In genomic region chr14:31205244-31205561, GRCm38 (mm10) we compare ENCODE assay signal across 8 mouse cellular contexts. TPM values are rescaled to one million over a fixed set of nuclear protein-coding genes. Genes with fewer than 3 reads are reported as not detected.
DNase-seq lines count a peak whose midpoint lies in the region; ATAC-seq and TF ChIP-seq lines count a peak whose summit lies in the region.

No protein-coding gene starts in this region.

- peak overlapping the region; percentile 90 for H3K9ac ChIP-seq in neural tube, embryonic 11.5 days (ENCODE audit: low read length)
- H3K9ac ChIP-seq in neural tube, embryonic 14.5 days (replicated peaks; ENCODE audit: low read depth, low read length), result peak overlapping the region; percentile 88

- peak overlapping the region; percentile 83 for H3K4me3 ChIP-seq in cerebellum, adult 2 months (replicated peaks; ENCODE audit: insufficient read depth, low read depth, low read length)
- peak overlapping the region; percentile 87 for H3K4me3 ChIP-seq in neural tube, embryonic 11.5 days (ENCODE audit: low read depth, low read length)
- H3K4me3 ChIP-seq in neural tube, embryonic 14.5 days (ENCODE audit: low read depth, low read length), result peak overlapping the region; percentile 75

- no peaks in the 10 kb centered on the region for H3K9me3 ChIP-seq in neural tube, embryonic 11.5 days (ENCODE audit: control insufficient read depth, low read length)
- no peaks in the 10 kb centered on the region for H3K9me3 ChIP-seq in neural tube, embryonic 14.5 days (ENCODE audit: control insufficient read depth, low read length)

- no peak for TF ChIP-seq POLR2A in cerebellum, adult 2 months (IDR thresholded peaks at IDR 0.05; ENCODE audit: borderline replicate concordance, insufficient read depth, low read length)

- no peak for TF ChIP-seq CTCF in cerebellum, adult 2 months (IDR thresholded peaks at IDR 0.05; ENCODE audit: borderline replicate concordance, insufficient read depth, low read depth, low read length)

- no peaks in the 10 kb centered on the region for H3K27me3 ChIP-seq in cerebellum, adult 2 months (ENCODE audit: control insufficient read depth, insufficient read depth, low read length)
- no peaks in the 10 kb centered on the region for H3K27me3 ChIP-seq in neural tube, embryonic 11.5 days (ENCODE audit: control insufficient read depth, insufficient read depth, low read length)
- H3K27me3 ChIP-seq in neural tube, embryonic 14.5 days (ENCODE audit: control insufficient read depth, insufficient read depth, low read length), result no peaks in the 10 kb centered on the region

- peak overlapping the region; percentile 95 for H3K4me2 ChIP-seq in neural tube, embryonic 11.5 days (ENCODE audit: low read depth)
- peak overlapping the region; percentile 98 for H3K4me2 ChIP-seq in neural tube, embryonic 14.5 days (ENCODE audit: low read depth, low read length)

- H3K36me3 ChIP-seq in neural tube, embryonic 11.5 days (ENCODE audit: control insufficient read depth, insufficient read depth, low read length), result peaks cover 14% of the 10 kb centered on the region
- peaks cover 38% of the 10 kb centered on the region for H3K36me3 ChIP-seq in neural tube, embryonic 14.5 days (ENCODE audit: control insufficient read depth, insufficient read depth, low read length)

- DNase-seq in cerebellum, adult 2 months, result peak in 1 of 2 experiments; percentile 47
- DNase-seq in cerebellum, adult 9-10 months, result no peak
- DNase-seq in neural tube, embryonic 11.5 days (ENCODE audit: low spot score), result peak; percentile 27
- no peak for DNase-seq in neural tube, embryonic 10.5 days (ENCODE audit: extremely low spot score, low spot score)
- DNase-seq in induced T-regulatory cell, adult 2 months (ENCODE audit: low read depth), result peak; percentile 28
- DNase-seq in c-Kit-positive CD71-positive TER-119-positive erythroid progenitor cells, embryonic 14.5 days (ENCODE audit: low spot score), result no peak
- no peak for DNase-seq in gastrocnemius, adult 8-10 months (ENCODE audit: low spot score in 2 of 2)

- ATAC-seq in neural tube, embryonic 11.5 days (ENCODE audit: insufficient read depth, low FRiP score, low TSS enrichment), result no peak
- ATAC-seq in neural tube, embryonic 14.5 days (ENCODE audit: low read depth), result no peak

- peak overlapping the region; percentile 60; the same call in 1 of the 2 replicates for H3K27ac ChIP-seq in cerebellum, adult 2 months (ENCODE audit: insufficient read depth, low read length)
- peak overlapping the region; percentile 30; the same call in 1 of the 2 replicates for H3K27ac ChIP-seq in neural tube, embryonic 11.5 days (ENCODE audit: low read depth, low read length)
- H3K27ac ChIP-seq in neural tube, embryonic 14.5 days (ENCODE audit: low read depth, low read length), result peak overlapping the region; percentile 93

- WGBS in cerebellum, adult 2 months, result 3% methylated on average over 8 of the region's 8 CpGs
- 40% methylated on average over 8 of the region's 8 CpGs for WGBS in neural tube, embryonic 11.5 days
- WGBS in neural tube, embryonic 14.5 days, result 26% methylated on average over 8 of the region's 8 CpGs

- H3K4me1 ChIP-seq in cerebellum, adult 2 months (ENCODE audit: control insufficient read depth, insufficient read depth, low read length), result no peaks in the 10 kb centered on the region; the same call in 1 of the 2 replicates
- H3K4me1 ChIP-seq in neural tube, embryonic 11.5 days (ENCODE audit: control insufficient read depth, insufficient read depth, low read length), result peaks cover 10% of the 10 kb centered on the region
- H3K4me1 ChIP-seq in neural tube, embryonic 14.5 days (ENCODE audit: control insufficient read depth, insufficient read depth, low read length), result peaks cover 18% of the 10 kb centered on the region; the same call in 1 of the 2 replicates

RNA-seq across cellular contexts. Expression of gene Tnnc1, which starts 2.9 kb away (rescaled TPM):
- polyA plus RNA-seq in cerebellum, adult 2 months (2012; rRNA removed), result 6.1 and 7.6 TPM in 2 replicates
- 63.0 and 83.2 TPM in 2 replicates for polyA plus RNA-seq in neural tube, embryonic 11.5 days (2014; fragmentation: Nextera tagmentation; extraction: Ambion mirVana)
- polyA plus RNA-seq in neural tube, embryonic 14.5 days (2014; fragmentation: Nextera tagmentation; extraction: Ambion mirVana), result 4.1 and 5.5 TPM in 2 replicates
- total RNA-seq in gastrocnemius, adult 8-10 months (2022), result 100 to 1,000 TPM; 451 to 634 (median 529) TPM

RNA-seq across cellular contexts. Expression of gene Nisch, which starts 11.5 kb away (rescaled TPM):
- 292 and 304 TPM in 2 replicates for polyA plus RNA-seq in cerebellum, adult 2 months (2012; rRNA removed)
- 322 and 326 TPM in 2 replicates for polyA plus RNA-seq in neural tube, embryonic 11.5 days (2014; fragmentation: Nextera tagmentation; extraction: Ambion mirVana)
- 282 and 335 TPM in 2 replicates for polyA plus RNA-seq in neural tube, embryonic 14.5 days (2014; fragmentation: Nextera tagmentation; extraction: Ambion mirVana)
- total RNA-seq in gastrocnemius, adult 8-10 months (2022), result 10 to 100 TPM; 49.1 to 60.3 (median 53.8) TPM

RNA-seq across cellular contexts. Expression of gene Sema3g, which starts 12.5 kb away (rescaled TPM):
- 3.0 and 3.2 TPM in 2 replicates for polyA plus RNA-seq in cerebellum, adult 2 months (2012; rRNA removed)
- polyA plus RNA-seq in neural tube, embryonic 11.5 days (2014; fragmentation: Nextera tagmentation; extraction: Ambion mirVana), result 0.21 and 0.50 TPM in 2 replicates
- polyA plus RNA-seq in neural tube, embryonic 14.5 days (2014; fragmentation: Nextera tagmentation; extraction: Ambion mirVana), result 0.13 and 0.21 TPM in 2 replicates
- total RNA-seq in gastrocnemius, adult 8-10 months (2022), result 1 to 10 TPM; 3.8 to 4.9 (median 4.5) TPM

RNA-seq across cellular contexts. Expression of gene Stab1, which starts 36.8 kb away (rescaled TPM):
- polyA plus RNA-seq in cerebellum, adult 2 months (2012; rRNA removed), result 8.6 and 9.6 TPM in 2 replicates
- 18.7 and 23.8 TPM in 2 replicates for polyA plus RNA-seq in neural tube, embryonic 11.5 days (2014; fragmentation: Nextera tagmentation; extraction: Ambion mirVana)
- polyA plus RNA-seq in neural tube, embryonic 14.5 days (2014; fragmentation: Nextera tagmentation; extraction: Ambion mirVana), result 7.0 and 28.7 TPM in 2 replicates
- total RNA-seq in gastrocnemius, adult 8-10 months (2022), result 1 to 10 TPM; 5.0 to 9.9 (median 6.0) TPM

RNA-seq across cellular contexts. Expression of gene Phf7, which starts 45.9 kb away (rescaled TPM):
- polyA plus RNA-seq in cerebellum, adult 2 months (2012; rRNA removed), result 6.5 and 7.8 TPM in 2 replicates
- 12.7 and 13.1 TPM in 2 replicates for polyA plus RNA-seq in neural tube, embryonic 11.5 days (2014; fragmentation: Nextera tagmentation; extraction: Ambion mirVana)
- 11.8 TPM in 2 replicates for polyA plus RNA-seq in neural tube, embryonic 14.5 days (2014; fragmentation: Nextera tagmentation; extraction: Ambion mirVana)
- 10 to 100 TPM; 11.2 to 11.7 (median 11.6) TPM for total RNA-seq in gastrocnemius, adult 8-10 months (2022)

Comparison
In these comparisons a context has a peak if more than half of its experiments do, and no peak if none do; other contexts are left out.
1. DNase-seq: peak in neural tube, embryonic 11.5 days (single experiment) and induced T-regulatory cell, adult 2 months (single experiment); none in cerebellum, adult 9-10 months (single experiment), neural tube, embryonic 10.5 days (single experiment), c-Kit-positive CD71-positive TER-119-positive erythroid progenitor cells, embryonic 14.5 days (single experiment) and gastrocnemius, adult 8-10 months (0 of 2).
2. H3K27ac ChIP-seq: peak in every context shown above with its lines; median percentile 93 in neural tube, embryonic 14.5 days; 60 in cerebellum, adult 2 months; 30 in neural tube, embryonic 11.5 days.
3. Peak in every context shown above with its lines, with median percentiles within 50 percentile points of each other: H3K4me3 ChIP-seq.